Mouse (Mus musculus) embryonic facial prominence, embryonic 12.5 days (tissue): ENCODE measurements around the gene Ptpra. TPM values are rescaled to one million over a fixed set of nuclear protein-coding genes. Genes with fewer than 3 reads are reported as not detected.

Experiments
- ATAC-seq: fragments of 200-750 bp; cut with Nextera tagmentation; 2 replicates; pipeline ENCODE4 v1.8.0; 2017; ENCODE audit not compliant: insufficient number of reproducible peaks, insufficient read depth, low FRiP score, low TSS enrichment
- H3K27ac ChIP-seq: fragments of 300-500 bp; sonication (generic); 2 replicates; pipeline ENCODE4 v1.5.1; 2016; ENCODE audit warnings: mild to moderate bottlenecking
- H3K27me3 ChIP-seq: fragments of 300-500 bp; sonication (generic); 2 replicates; pipeline ENCODE4 v1.6.1; 2016; ENCODE audit warnings: mild to moderate bottlenecking, moderate library complexity
- H3K36me3 ChIP-seq: fragments of 300-500 bp; sonication (generic); 2 replicates; pipeline ENCODE4 v1.6.1; 2016; ENCODE audit warnings: mild to moderate bottlenecking
- H3K4me1 ChIP-seq: fragments of 300-500 bp; sonication (generic); 2 replicates; pipeline ENCODE4 v1.6.1; 2016
- H3K4me2 ChIP-seq: fragments of 300-500 bp; sonication (generic); replicated peaks from 2 replicates; pipeline ENCODE4 v1.6.1; 2016; ENCODE audit warnings: mild to moderate bottlenecking, moderate library complexity
- H3K4me3 ChIP-seq: fragments of 300-500 bp; sonication (generic); 2 replicates; pipeline ENCODE4 v1.5.1; 2016; ENCODE audit warnings: mild to moderate bottlenecking
- H3K9ac ChIP-seq: fragments of 300-500 bp; sonication (generic); 2 replicates; pipeline ENCODE4 v1.6.1; 2016; ENCODE audit warnings: mild to moderate bottlenecking, moderate library complexity
- H3K9me3 ChIP-seq: fragments of 300-500 bp; sonication (generic); 2 replicates; pipeline ENCODE4 v1.6.1; 2016; ENCODE audit warnings: mild to moderate bottlenecking, moderate library complexity
- WGBS: fragments of 180-500 bp; shearing (Covaris S2); methylation state at CpG from one replicate; pipeline ENCODE4 v1.1.7; 2016; 5-methylcytosine and 5-hydroxymethylcytosine counted together
- polyA plus RNA-seq: library from polyadenylated mRNA; unstranded; fragments of >200 nt; fragmentation: Nextera tagmentation; extraction: Ambion mirVana; gene quantifications from 2 replicates; pipeline ENCODE4 v1.2.1, GENCODE M21; 2016

Ptpra gene
- polyA plus RNA-seq, 1 experiment from 2014 or later = 131 TPM

- peak; percentile 2; the same call in 1 of the 2 replicates for ATAC-seq
- Histone ChIP-seq H3K27ac (no peak overlapping the region), H3K4me2 (peak overlapping the region; percentile 78), H3K9ac (peak overlapping the region; percentile 90), H3K9me3 (no peaks in the 10 kb centered on the region), H3K36me3 (peaks cover 3% of the 10 kb centered on the region), H3K4me1 (peaks cover 15% of the 10 kb centered on the region), H3K27me3 (no peaks in the 10 kb centered on the region), H3K4me3 (peak overlapping the region; percentile 84)
- WGBS = 10% methylated on average over 17 of the region's 17 CpGs
These were observed 871 bp upstream of the Ptpra start for GRCm38 (mm10) chr2:130449021-130449793.

- Histone ChIP-seq H3K9me3 (no peaks in the 10 kb centered on the region), H3K4me1 (peaks cover 15% of the 10 kb centered on the region), H3K4me3 (peak overlapping the region; percentile 84), H3K9ac (peak overlapping the region; percentile 90), H3K36me3 (no peaks in the 10 kb centered on the region), H3K27ac (peak overlapping the region; percentile 79), H3K27me3 (no peaks in the 10 kb centered on the region), H3K4me2 (peak overlapping the region; percentile 78)
- ATAC-seq = peak; percentile 74
- WGBS = under 1% methylated on average over 37 of the region's 47 CpGs
These were observed 337 bp downstream of the Ptpra start for GRCm38 (mm10) chr2:130450434-130450796.

DNA sequence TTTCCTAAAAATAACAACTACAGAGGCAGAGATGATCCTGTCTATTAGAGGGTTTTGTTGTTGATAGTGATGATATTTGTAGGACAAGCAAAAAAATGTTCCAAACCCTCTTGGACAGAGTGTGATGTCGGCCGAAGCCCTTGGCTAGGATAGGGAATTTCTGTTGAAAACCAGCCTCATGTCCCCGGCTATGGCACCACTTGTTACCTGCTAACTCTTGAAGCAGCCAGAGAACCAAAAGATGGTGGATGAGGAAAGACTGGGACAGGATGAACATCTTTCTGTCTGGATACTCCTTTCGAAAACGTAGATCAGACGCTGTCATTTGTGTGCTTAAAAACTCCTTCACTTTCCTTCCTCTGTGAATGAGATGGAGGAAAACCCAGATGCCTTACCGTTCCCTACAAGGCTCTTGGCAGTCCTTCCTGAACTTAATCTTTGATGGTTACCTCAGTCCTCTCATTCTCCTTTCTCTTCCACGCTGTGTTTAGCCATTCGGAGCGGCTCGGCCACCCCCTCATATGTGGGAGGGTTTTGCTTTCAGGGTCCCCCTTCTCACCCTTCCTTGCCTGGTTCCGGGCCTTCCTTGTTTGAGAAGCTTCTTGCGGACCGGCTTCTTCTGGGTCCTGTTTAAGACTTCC lies 1.1 kb downstream of the Ptpra start:
- no peak overlapping the region for H3K27ac ChIP-seq
- peak overlapping the region; percentile 90 for H3K9ac ChIP-seq
- peaks cover 15% of the 10 kb centered on the region for H3K4me1 ChIP-seq
- no peaks in the 10 kb centered on the region for H3K27me3 ChIP-seq
- no peaks in the 10 kb centered on the region for H3K9me3 ChIP-seq
- 73% methylated on average over 14 of the region's 14 CpGs for WGBS
- peak overlapping the region; percentile 78 for H3K4me2 ChIP-seq
- H3K36me3 ChIP-seq = no peaks in the 10 kb centered on the region
- ATAC-seq = no peak
- H3K4me3 ChIP-seq = peak overlapping the region; percentile 84

DNA sequence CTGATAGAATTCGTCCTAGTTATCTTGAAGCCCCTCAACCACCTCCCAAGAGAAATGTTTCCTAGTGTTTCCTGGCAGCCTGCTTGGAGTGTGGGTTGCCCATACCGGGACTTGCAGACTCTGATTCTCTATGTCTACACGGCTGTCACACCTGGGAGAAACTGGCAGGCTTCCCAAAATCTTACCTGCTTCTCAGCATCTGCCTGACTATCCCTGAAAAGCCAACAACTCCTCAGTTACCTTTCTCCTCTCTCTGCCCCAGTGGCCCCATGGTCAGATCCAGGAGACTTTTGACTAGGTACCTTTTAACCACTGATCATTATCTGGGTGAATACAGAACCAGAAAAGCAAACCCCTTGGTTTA lies 1.6 kb downstream of the Ptpra start:
- WGBS = 71% methylated on average over 3 of the region's 3 CpGs
- no peak overlapping the region for H3K9ac ChIP-seq
- ATAC-seq = no peak

DNA sequence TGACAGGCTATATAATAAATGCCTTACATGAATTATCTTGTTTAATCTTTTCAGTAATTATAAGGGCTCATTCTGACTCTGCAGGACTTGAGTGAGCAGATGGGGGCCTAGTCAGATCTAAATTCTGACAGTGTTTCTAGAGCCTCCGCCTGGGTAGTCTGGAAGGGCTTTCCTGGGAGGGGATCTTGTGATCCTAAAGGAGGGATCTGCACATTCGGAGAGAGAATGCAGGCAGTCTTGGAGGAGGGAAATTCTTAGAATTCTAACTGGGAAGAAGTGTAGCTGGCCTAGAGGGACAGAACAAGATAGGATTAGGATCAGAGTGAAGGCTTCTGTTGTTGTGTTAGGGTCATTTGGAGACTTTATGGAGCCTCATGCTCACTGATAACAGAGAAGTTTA lies 2.2 kb downstream of the Ptpra start:
- no peaks in the 10 kb centered on the region for H3K9me3 ChIP-seq
- H3K4me1 ChIP-seq = peaks cover 15% of the 10 kb centered on the region
- no peaks in the 10 kb centered on the region for H3K36me3 ChIP-seq
- H3K4me2 ChIP-seq = no peak overlapping the region
- ATAC-seq = no peak
- WGBS = 62% methylated on average over 2 of the region's 2 CpGs
- no peak overlapping the region for H3K9ac ChIP-seq
- H3K4me3 ChIP-seq = no peak overlapping the region
- H3K27ac ChIP-seq = no peak overlapping the region
- no peaks in the 10 kb centered on the region for H3K27me3 ChIP-seq

More for the DNA sequence above, 1.6 kb downstream of the Ptpra start:
- Histone ChIP-seq H3K4me3 (peak overlapping the region; percentile 84), H3K9me3 (no peaks in the 10 kb centered on the region), H3K27me3 (no peaks in the 10 kb centered on the region), H3K4me2 (peak overlapping the region; percentile 78), H3K27ac (no peak overlapping the region), H3K4me1 (peaks cover 15% of the 10 kb centered on the region), H3K36me3 (no peaks in the 10 kb centered on the region)

DNA sequence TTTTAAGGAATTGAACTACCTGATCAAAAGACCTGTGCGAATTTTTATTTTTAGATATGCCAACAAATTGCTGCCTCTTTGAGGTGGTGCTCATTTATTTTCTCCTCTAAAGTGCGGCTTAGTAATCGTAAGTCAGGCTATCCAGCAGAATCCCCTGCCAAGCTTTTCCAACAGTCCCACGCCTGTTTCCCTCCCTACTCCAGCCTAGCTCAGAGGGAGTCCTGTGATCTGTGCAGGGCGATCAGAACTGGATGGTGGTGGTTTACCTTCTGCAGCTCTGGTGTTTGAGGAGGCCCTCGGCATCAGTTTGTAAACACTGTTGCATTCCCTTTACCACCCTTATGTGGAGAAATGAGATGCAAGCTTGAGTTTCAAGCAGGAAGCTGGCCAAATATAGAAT lies 3.3 kb downstream of the Ptpra start:
- no peak for ATAC-seq
- Histone ChIP-seq H3K4me1 (peaks cover 15% of the 10 kb centered on the region), H3K36me3 (no peaks in the 10 kb centered on the region), H3K4me2 (no peak overlapping the region), H3K4me3 (no peak overlapping the region), H3K27me3 (no peaks in the 10 kb centered on the region), H3K9ac (no peak overlapping the region), H3K27ac (no peak overlapping the region), H3K9me3 (no peaks in the 10 kb centered on the region)
- WGBS = 77% methylated on average over 6 of the region's 6 CpGs

DNA sequence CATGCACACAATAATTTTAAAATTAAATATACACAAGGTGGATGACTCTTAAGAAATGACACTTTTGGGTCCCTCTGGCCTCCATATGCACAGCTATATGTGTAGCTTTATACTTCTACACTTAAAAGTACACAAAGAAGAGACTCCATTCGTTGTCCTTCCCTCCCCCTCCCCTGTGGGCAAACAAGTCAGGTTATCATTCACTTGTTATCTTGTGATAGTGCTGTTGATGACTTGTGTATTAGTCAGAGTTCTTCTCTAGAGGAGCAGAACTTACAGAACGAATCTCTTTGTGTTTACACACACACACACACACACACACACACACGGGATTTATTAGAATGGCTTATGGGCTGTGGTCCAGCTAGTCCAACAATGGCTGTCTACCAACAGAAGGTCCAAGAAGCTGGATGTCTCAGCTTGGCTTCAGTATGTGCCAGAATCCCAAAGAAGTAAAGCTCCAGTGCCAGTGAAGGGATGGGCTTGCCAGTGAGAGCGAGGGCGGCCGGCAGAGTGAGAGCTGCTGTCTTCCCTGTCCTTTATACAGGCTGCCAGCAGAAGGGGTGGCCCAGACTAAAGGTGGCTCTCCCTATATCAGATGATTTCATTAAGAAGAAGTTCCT lies 4.8 kb downstream of the Ptpra start:
- Histone ChIP-seq H3K4me3 (no peak overlapping the region), H3K36me3 (no peaks in the 10 kb centered on the region), H3K9me3 (no peaks in the 10 kb centered on the region), H3K4me1 (peaks cover 15% of the 10 kb centered on the region), H3K27ac (no peak overlapping the region), H3K4me2 (no peak overlapping the region), H3K27me3 (no peaks in the 10 kb centered on the region), H3K9ac (no peak overlapping the region)
- WGBS = 88% methylated on average over 6 of the region's 6 CpGs
- no peak for ATAC-seq

- Histone ChIP-seq H3K9me3 (no peaks in the 10 kb centered on the region), H3K4me1 (peaks cover 8% of the 10 kb centered on the region), H3K9ac (no peak overlapping the region), H3K4me3 (no peak overlapping the region), H3K4me2 (no peak overlapping the region), H3K27me3 (no peaks in the 10 kb centered on the region), H3K27ac (no peak overlapping the region), H3K36me3 (no peaks in the 10 kb centered on the region)
- WGBS = 83% methylated on average over 3 of the region's 3 CpGs
- no peak for ATAC-seq
These were observed 7.8 kb downstream of the Ptpra start for GRCm38 (mm10) chr2:130457871-130458270.

DNA sequence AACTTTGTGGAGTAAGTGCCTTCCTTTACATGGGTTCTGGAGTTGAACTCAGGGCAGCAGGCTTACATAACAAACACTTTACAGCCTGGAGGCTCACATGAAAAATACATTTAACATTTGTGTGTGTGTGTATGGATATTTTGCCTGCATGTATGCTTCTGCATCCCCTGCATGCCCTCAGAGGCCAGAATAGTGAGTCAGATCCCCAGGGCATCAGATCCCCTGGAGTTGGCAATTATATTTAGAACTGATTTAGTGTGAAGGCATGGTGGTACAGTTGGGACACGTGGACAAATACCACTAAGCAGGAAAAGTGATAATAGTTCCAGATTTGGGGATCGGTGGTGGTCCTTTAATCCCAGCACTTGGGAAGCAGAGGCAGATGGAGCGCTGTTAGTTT lies 9.5 kb downstream of the Ptpra start:
- H3K9ac ChIP-seq = no peak overlapping the region
- H3K4me2 ChIP-seq = no peak overlapping the region
- no peaks in the 10 kb centered on the region for H3K9me3 ChIP-seq
- H3K36me3 ChIP-seq = 0 out of 2 replicates have a peak, but pooled peaks cover 3% of the 10 kb centered on the region
- H3K4me1 ChIP-seq = peaks cover 5% of the 10 kb centered on the region
- no peak for ATAC-seq
- no peak overlapping the region for H3K27ac ChIP-seq
- no peaks in the 10 kb centered on the region for H3K27me3 ChIP-seq
- WGBS = 86% methylated on average over 3 of the region's 3 CpGs
- H3K4me3 ChIP-seq = no peak overlapping the region

- H3K4me2 ChIP-seq = no peak overlapping the region
- no peak for ATAC-seq
- WGBS = 61% methylated on average over 15 of the region's 15 CpGs
These were observed 11.4 kb downstream of the Ptpra start for GRCm38 (mm10) chr2:130461287-130462071.

DNA sequence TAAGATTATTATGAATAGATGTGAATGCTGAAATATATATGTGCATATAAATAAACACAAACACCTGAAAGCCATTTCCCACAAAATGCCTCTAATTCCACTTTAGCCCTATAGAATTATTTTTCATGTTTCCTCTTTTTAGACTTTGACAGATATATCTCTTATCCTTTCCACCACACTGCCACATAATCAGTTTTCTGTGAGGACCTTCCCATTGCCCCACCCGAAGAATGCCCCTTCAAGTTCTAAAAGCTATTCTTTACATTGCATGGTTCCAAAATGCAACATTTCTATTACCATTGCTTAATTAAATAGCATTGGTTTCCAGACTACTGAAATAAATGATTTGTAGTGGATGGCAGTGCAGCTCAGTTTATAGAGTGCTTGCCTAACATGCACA lies 16.4 kb downstream of the Ptpra start:
- no peak overlapping the region for H3K4me3 ChIP-seq
- H3K9me3 ChIP-seq = no peaks in the 10 kb centered on the region
- whole genome bisulfite sequencing = 86% methylated on average over 1 of the region's 1 CpGs
- no peak for ATAC-seq
- no peak overlapping the region for H3K4me2 ChIP-seq
- H3K4me1 ChIP-seq = peaks cover 2% of the 10 kb centered on the region
- no peak overlapping the region for H3K9ac ChIP-seq
- H3K27me3 ChIP-seq = no peaks in the 10 kb centered on the region
- no peak overlapping the region for H3K27ac ChIP-seq
- 0 out of 2 replicates have a peak, but pooled peaks cover 3% of the 10 kb centered on the region for H3K36me3 ChIP-seq

More at GRCm38 (mm10) chr2:130461287-130462071, 11.4 kb downstream of the Ptpra start:
- no peaks in the 10 kb centered on the region for H3K9me3 ChIP-seq
- peaks cover 5% of the 10 kb centered on the region for H3K4me1 ChIP-seq
- no peaks in the 10 kb centered on the region for H3K27me3 ChIP-seq
- 0 out of 2 replicates have a peak, but pooled peaks cover 3% of the 10 kb centered on the region for H3K36me3 ChIP-seq
- H3K4me3 ChIP-seq = no peak overlapping the region
- no peak overlapping the region for H3K27ac ChIP-seq
- H3K9ac ChIP-seq = no peak overlapping the region
